Comparison of ENCODE assay signal across 10 mouse cellular contexts in genomic region chr7:45083300-45083890, GRCm38 (mm10). TPM values are rescaled to one million over a fixed set of nuclear protein-coding genes. Genes with fewer than 3 reads are reported as not detected.
A peak's percentile ranks its signal among the peaks of the same experiment; 100 is the strongest.
DNase-seq lines count a peak whose midpoint lies in the region; ATAC-seq and TF ChIP-seq lines count a peak whose summit lies in the region.
"Had no signal": no experiment of that assay in that cellular context is flagged by ENCODE, and none has a peak within 500 bp of the region (broad histone marks: within the 10 kb centered on the region; RNA-seq: fewer than 3 reads in every experiment).

No protein-coding gene starts in this region.

- intact Hi-C loops in heart, postnatal 36 days (cut with DNase I): loop anchor here (5.0 kb wide), 1 partner anchor 39 kb away; the partner anchor contains the start of gene Rps11

- 0 out of 2 replicates have a peak, but pooled peaks cover 2% of the 10 kb centered on the region for H3K9me3 ChIP-seq in heart, embryonic 10.5 days
- H3K9me3 ChIP-seq in midbrain, embryonic 10.5 days (replicated peaks): no peaks in the 10 kb centered on the region
- no peaks in the 10 kb centered on the region for H3K9me3 ChIP-seq in midbrain, embryonic 11.5 days (ENCODE audit: control insufficient read depth, low read length)
- H3K9me3 ChIP-seq in intestine, embryonic 15.5 days: no peaks in the 10 kb centered on the region
- no peaks in the 10 kb centered on the region for H3K9me3 ChIP-seq in stomach, postnatal 0 days (ENCODE audit: control insufficient read depth, low read length)

- DNase-seq in heart, embryonic 10.5 days (ENCODE audit: low spot score): no peak
- no peak for DNase-seq in heart, postnatal 36 days
- no peak for DNase-seq in midbrain, embryonic 10.5 days (ENCODE audit: low spot score)
- no peak for DNase-seq in midbrain, embryonic 11.5 days (ENCODE audit: low spot score, missing footprints)
- no peak for DNase-seq in stomach, postnatal 0 days (ENCODE audit: low spot score)
- DNase-seq in c-Kit-positive CD71-positive TER-119-positive erythroid progenitor cells, embryonic 14.5 days (ENCODE audit: low spot score): no peak
- DNase-seq in ovary, postnatal 14 days (ENCODE audit: low spot score): no peak
- DNase-seq: adrenal gland, adult 8-10 months; gastrocnemius, postnatal 36 days had no signal

- no peak overlapping the region for H3K4me2 ChIP-seq in midbrain, embryonic 11.5 days
- H3K4me2 ChIP-seq in intestine, embryonic 15.5 days (replicated peaks): 0 out of 2 replicates have a peak overlapping the region, but pooled peaks have one; percentile 2
- H3K4me2 ChIP-seq in stomach, postnatal 0 days (replicated peaks; ENCODE audit: low read depth): no peak overlapping the region

- no peak for ATAC-seq in midbrain, embryonic 11.5 days (ENCODE audit: low FRiP score)
- no peak for ATAC-seq in intestine, embryonic 15.5 days
- ATAC-seq in stomach, postnatal 0 days (ENCODE audit: low FRiP score, low TSS enrichment): 0 out of 2 replicates have a peak, but pooled peaks have one; percentile 14

- peaks cover 11% of the 10 kb centered on the region for H3K4me1 ChIP-seq in heart, embryonic 10.5 days
- 0 out of 2 replicates have a peak, but pooled peaks cover 2% of the 10 kb centered on the region for H3K4me1 ChIP-seq in midbrain, embryonic 10.5 days
- H3K4me1 ChIP-seq in midbrain, embryonic 11.5 days (ENCODE audit: control insufficient read depth, insufficient read depth, low read length): no peaks in the 10 kb centered on the region
- H3K4me1 ChIP-seq in intestine, embryonic 15.5 days (replicated peaks): peaks cover 8% of the 10 kb centered on the region; the same call in 1 of the 2 replicates
- no peaks in the 10 kb centered on the region for H3K4me1 ChIP-seq in stomach, postnatal 0 days (replicated peaks; ENCODE audit: control insufficient read depth, insufficient read depth)

- no peaks in the 10 kb centered on the region for H3K27me3 ChIP-seq in heart, embryonic 10.5 days (ENCODE audit: insufficient read depth, poor library complexity, severe bottlenecking)
- H3K27me3 ChIP-seq in midbrain, embryonic 10.5 days (ENCODE audit: low read depth, poor library complexity, severe bottlenecking): no peaks in the 10 kb centered on the region
- H3K27me3 ChIP-seq in midbrain, embryonic 11.5 days (ENCODE audit: control insufficient read depth, insufficient read depth, low read length): no peaks in the 10 kb centered on the region
- H3K27me3 ChIP-seq in intestine, embryonic 15.5 days (replicated peaks): no peaks in the 10 kb centered on the region
- H3K27me3 ChIP-seq in stomach, postnatal 0 days (ENCODE audit: control insufficient read depth, insufficient read depth, low read length): no peaks in the 10 kb centered on the region

- H3K27ac ChIP-seq in heart, embryonic 10.5 days: 0 out of 2 replicates have a peak overlapping the region, but pooled peaks have one; percentile 12
- peak overlapping the region; percentile 33; the same call in 1 of the 2 replicates for H3K27ac ChIP-seq in midbrain, embryonic 10.5 days (replicated peaks)
- H3K27ac ChIP-seq in midbrain, embryonic 11.5 days (ENCODE audit: low read depth, low read length): no peak overlapping the region
- H3K27ac ChIP-seq in intestine, embryonic 15.5 days: 0 out of 2 replicates have a peak overlapping the region, but pooled peaks have one; percentile 28
- no peak overlapping the region for H3K27ac ChIP-seq in stomach, postnatal 0 days (replicated peaks)

- peaks cover 70% of the 10 kb centered on the region for H3K36me3 ChIP-seq in heart, embryonic 10.5 days
- peaks cover 56% of the 10 kb centered on the region for H3K36me3 ChIP-seq in midbrain, embryonic 10.5 days
- peaks cover 5% of the 10 kb centered on the region; the same call in 1 of the 2 replicates for H3K36me3 ChIP-seq in midbrain, embryonic 11.5 days (ENCODE audit: control insufficient read depth, insufficient read depth, low read length)
- H3K36me3 ChIP-seq in intestine, embryonic 15.5 days: peaks cover 28% of the 10 kb centered on the region
- peaks cover 5% of the 10 kb centered on the region; the same call in 1 of the 2 replicates for H3K36me3 ChIP-seq in stomach, postnatal 0 days (ENCODE audit: control insufficient read depth, insufficient read depth, low read length)

- no peak overlapping the region; the same call in 1 of the 2 replicates for H3K4me3 ChIP-seq in heart, embryonic 10.5 days
- peak overlapping the region; percentile 24; the same call in 1 of the 2 replicates for H3K4me3 ChIP-seq in midbrain, embryonic 10.5 days
- no peak overlapping the region for H3K4me3 ChIP-seq in midbrain, embryonic 11.5 days (ENCODE audit: low read depth, low read length)
- no peak overlapping the region for H3K4me3 ChIP-seq in intestine, embryonic 15.5 days (replicated peaks)
- no peak overlapping the region for H3K4me3 ChIP-seq in stomach, postnatal 0 days (ENCODE audit: low read depth, low read length)

- no peak overlapping the region for H3K9ac ChIP-seq in midbrain, embryonic 11.5 days (ENCODE audit: low read length)
- no peak overlapping the region for H3K9ac ChIP-seq in intestine, embryonic 15.5 days
- H3K9ac ChIP-seq in stomach, postnatal 0 days (ENCODE audit: low read length): no peak overlapping the region

- no peak for TF ChIP-seq EP300 in stomach, postnatal 0 days (optimal IDR thresholded peaks at IDR 0.05)

- 87% methylated on average over 22 of the region's 22 CpGs for WGBS in heart, embryonic 10.5 days
- 81% methylated on average over 22 of the region's 22 CpGs for WGBS in midbrain, embryonic 10.5 days
- 87% methylated on average over 21 of the region's 22 CpGs for WGBS in midbrain, embryonic 11.5 days
- 82% methylated on average over 22 of the region's 22 CpGs for WGBS in intestine, embryonic 15.5 days
- WGBS in stomach, postnatal 0 days: 80% methylated on average over 21 of the region's 22 CpGs

- TF ChIP-seq CTCF in stomach, postnatal 0 days (IDR thresholded peaks at IDR 0.05; ENCODE audit: low read depth): no peak

RNA-seq across cellular contexts. Expression of gene Rcn3, which starts 8.6 kb away (rescaled TPM):
- polyA plus RNA-seq in heart, embryonic 10.5 days (2016; fragmentation: Nextera tagmentation; extraction: Ambion mirVana): 270 and 314 TPM in 2 replicates
- 10 to 100 TPM; 26.4 to 28.1 TPM for total RNA-seq in heart, postnatal 36 days (2021)
- polyA plus RNA-seq in midbrain, embryonic 10.5 days (2016; fragmentation: Nextera tagmentation; extraction: Ambion mirVana): 122 and 128 TPM in 2 replicates
- polyA plus RNA-seq in midbrain, embryonic 11.5 days (2014; fragmentation: Nextera tagmentation; extraction: Ambion mirVana): 121 and 123 TPM in 2 replicates
- 265 and 267 TPM in 2 replicates for polyA plus RNA-seq in intestine, embryonic 15.5 days (2015; fragmentation: Nextera tagmentation; extraction: Ambion mirVana)
- polyA plus RNA-seq in stomach, postnatal 0 days (2015; fragmentation: Nextera tagmentation; extraction: Ambion mirVana): 157 and 176 TPM in 2 replicates

RNA-seq across cellular contexts. Expression of gene Fcgrt, which starts 20.3 kb away (rescaled TPM):
- polyA plus RNA-seq in heart, embryonic 10.5 days (2016; fragmentation: Nextera tagmentation; extraction: Ambion mirVana): 7.8 and 10.2 TPM in 2 replicates
- 10 to 100 TPM; 77.1 to 84.5 TPM for total RNA-seq in heart, postnatal 36 days (2021)
- polyA plus RNA-seq in midbrain, embryonic 10.5 days (2016; fragmentation: Nextera tagmentation; extraction: Ambion mirVana): 12.0 and 15.3 TPM in 2 replicates
- 16.1 and 18.3 TPM in 2 replicates for polyA plus RNA-seq in midbrain, embryonic 11.5 days (2014; fragmentation: Nextera tagmentation; extraction: Ambion mirVana)
- polyA plus RNA-seq in intestine, embryonic 15.5 days (2015; fragmentation: Nextera tagmentation; extraction: Ambion mirVana): 153 and 168 TPM in 2 replicates
- 76.1 and 76.9 TPM in 2 replicates for polyA plus RNA-seq in stomach, postnatal 0 days (2015; fragmentation: Nextera tagmentation; extraction: Ambion mirVana)

RNA-seq across cellular contexts. Expression of gene Prrg2, which starts 20.9 kb away (rescaled TPM):
- polyA plus RNA-seq in heart, embryonic 10.5 days (2016; fragmentation: Nextera tagmentation; extraction: Ambion mirVana): 15.0 and 16.8 TPM in 2 replicates
- 1 to 10 TPM; 7.7 to 7.9 TPM for total RNA-seq in heart, postnatal 36 days (2021)
- polyA plus RNA-seq in midbrain, embryonic 10.5 days (2016; fragmentation: Nextera tagmentation; extraction: Ambion mirVana): 17.0 and 17.3 TPM in 2 replicates
- 12.7 and 13.5 TPM in 2 replicates for polyA plus RNA-seq in midbrain, embryonic 11.5 days (2014; fragmentation: Nextera tagmentation; extraction: Ambion mirVana)
- 29.2 and 29.5 TPM in 2 replicates for polyA plus RNA-seq in intestine, embryonic 15.5 days (2015; fragmentation: Nextera tagmentation; extraction: Ambion mirVana)
- polyA plus RNA-seq in stomach, postnatal 0 days (2015; fragmentation: Nextera tagmentation; extraction: Ambion mirVana): 33.6 and 37.4 TPM in 2 replicates

RNA-seq across cellular contexts. Expression of gene Nosip, which starts 21.2 kb away (rescaled TPM):
- polyA plus RNA-seq in heart, embryonic 10.5 days (2016; fragmentation: Nextera tagmentation; extraction: Ambion mirVana): 59.9 and 65.2 TPM in 2 replicates
- total RNA-seq in heart, postnatal 36 days (2021): 10 to 100 TPM; 30.3 to 32.1 TPM
- 63.0 and 66.7 TPM in 2 replicates for polyA plus RNA-seq in midbrain, embryonic 10.5 days (2016; fragmentation: Nextera tagmentation; extraction: Ambion mirVana)
- 53.2 and 56.7 TPM in 2 replicates for polyA plus RNA-seq in midbrain, embryonic 11.5 days (2014; fragmentation: Nextera tagmentation; extraction: Ambion mirVana)
- polyA plus RNA-seq in intestine, embryonic 15.5 days (2015; fragmentation: Nextera tagmentation; extraction: Ambion mirVana): 49.5 and 50.5 TPM in 2 replicates
- 43.0 and 44.1 TPM in 2 replicates for polyA plus RNA-seq in stomach, postnatal 0 days (2015; fragmentation: Nextera tagmentation; extraction: Ambion mirVana)

RNA-seq across cellular contexts. Expression of gene Prr12, which starts 30.7 kb away (rescaled TPM):
- 8.8 and 13.3 TPM in 2 replicates for polyA plus RNA-seq in heart, embryonic 10.5 days (2016; fragmentation: Nextera tagmentation; extraction: Ambion mirVana)
- 10 to 100 TPM; 23.4 to 29.4 TPM for total RNA-seq in heart, postnatal 36 days (2021)
- polyA plus RNA-seq in midbrain, embryonic 10.5 days (2016; fragmentation: Nextera tagmentation; extraction: Ambion mirVana): 10.8 and 11.3 TPM in 2 replicates
- polyA plus RNA-seq in midbrain, embryonic 11.5 days (2014; fragmentation: Nextera tagmentation; extraction: Ambion mirVana): 9.6 and 12.2 TPM in 2 replicates
- polyA plus RNA-seq in intestine, embryonic 15.5 days (2015; fragmentation: Nextera tagmentation; extraction: Ambion mirVana): 7.1 and 8.7 TPM in 2 replicates
- polyA plus RNA-seq in stomach, postnatal 0 days (2015; fragmentation: Nextera tagmentation; extraction: Ambion mirVana): 3.4 and 3.8 TPM in 2 replicates

Comparison
In these comparisons a context has a peak if more than half of its experiments do, and no peak if none do; other contexts are left out.
1. H3K27ac ChIP-seq: peak in heart, embryonic 10.5 days (single experiment), midbrain, embryonic 10.5 days (single experiment) and intestine, embryonic 15.5 days (single experiment); none in midbrain, embryonic 11.5 days (single experiment) and stomach, postnatal 0 days (single experiment).